Mouse (Mus musculus) liver, postnatal 0 days (tissue): ENCODE results near the gene Plcd3.

Experiments
- CTCF ChIP-seq: sonication (generic); IDR thresholded peaks from 2 replicates; pipeline ENCODE4 v1.5.1; 2016; ENCODE audit warnings: antibody characterized with exemption, low read depth
- EP300 ChIP-seq: IDR thresholded peaks from 2 replicates; pipeline ENCODE4 v1.6.1; 2016; ENCODE audit warnings: antibody characterized with exemption, low read depth, mild to moderate bottlenecking

- TF ChIP-seq CTCF (no peak), EP300 (no peak)
Measured at GRCm38 (mm10) chr11:103146386-103146785, 44.9 kb upstream of the Plcd3 start.
